Comparison of ENCODE assay signal across 7 mouse cellular contexts in genomic region chr4:64533019-64533418, GRCm38 (mm10).
A peak's percentile ranks its signal among the peaks of the same experiment; 100 is the strongest.
DNase-seq lines count a peak whose midpoint lies in the region; ATAC-seq and TF ChIP-seq lines count a peak whose summit lies in the region.

No protein-coding gene starts in this region.

- H3K36me3 ChIP-seq in intestine, postnatal 0 days (ENCODE audit: control insufficient read depth, insufficient read depth): no peaks in the 10 kb centered on the region
- H3K36me3 ChIP-seq in intestine, embryonic 16.5 days (ENCODE audit: control insufficient read depth, insufficient read depth, low read length): no peaks in the 10 kb centered on the region

- no peaks in the 10 kb centered on the region for H3K27me3 ChIP-seq in intestine, postnatal 0 days (replicated peaks; ENCODE audit: control insufficient read depth, insufficient read depth, low read length)
- no peaks in the 10 kb centered on the region for H3K27me3 ChIP-seq in intestine, embryonic 16.5 days (replicated peaks; ENCODE audit: control insufficient read depth, insufficient read depth, low read length)

- no peaks in the 10 kb centered on the region for H3K4me1 ChIP-seq in intestine, postnatal 0 days (replicated peaks; ENCODE audit: control insufficient read depth, insufficient read depth, low read length)
- no peaks in the 10 kb centered on the region for H3K4me1 ChIP-seq in intestine, embryonic 16.5 days (ENCODE audit: control insufficient read depth, insufficient read depth, low read length)

- 45% methylated on average over 3 of the region's 3 CpGs for WGBS in intestine, postnatal 0 days
- WGBS in intestine, embryonic 16.5 days: 46% methylated on average over 3 of the region's 3 CpGs

- ATAC-seq in intestine, postnatal 0 days: no peak
- no peak for ATAC-seq in intestine, embryonic 16.5 days

- H3K9ac ChIP-seq in intestine, postnatal 0 days (ENCODE audit: low read depth, low read length): no peak overlapping the region
- no peak overlapping the region for H3K9ac ChIP-seq in intestine, embryonic 16.5 days (ENCODE audit: low read depth, low read length)

- no peak overlapping the region for H3K4me2 ChIP-seq in intestine, postnatal 0 days (replicated peaks; ENCODE audit: low read depth)
- H3K4me2 ChIP-seq in intestine, embryonic 16.5 days (ENCODE audit: low read depth, low read length): no peak overlapping the region

- peak; percentile 76 for DNase-seq in 3T3-L1 (ENCODE audit: low read depth, low spot score)
- DNase-seq in Muller cell, postnatal 12 days (ENCODE audit: inconsistent ontology term): peak; percentile 35
- peak; percentile 31 for DNase-seq in fibroblast of lung, adult 2 months (ENCODE audit: low read depth)
- no peak for DNase-seq in thymus, postnatal 25 days
- no peak for DNase-seq in thymus, adult 18-20 months

- H3K4me3 ChIP-seq in intestine, postnatal 0 days (ENCODE audit: low read depth, low read length): no peak overlapping the region
- H3K4me3 ChIP-seq in intestine, embryonic 16.5 days (ENCODE audit: low read length): no peak overlapping the region

- H3K9me3 ChIP-seq in intestine, postnatal 0 days (ENCODE audit: control insufficient read depth): no peaks in the 10 kb centered on the region
- no peaks in the 10 kb centered on the region for H3K9me3 ChIP-seq in intestine, embryonic 16.5 days (ENCODE audit: control insufficient read depth, low read length)

- peak; percentile 64 for TF ChIP-seq CTCF in intestine, postnatal 0 days (IDR thresholded peaks at IDR 0.05; ENCODE audit: low read depth)

- no peak overlapping the region for H3K27ac ChIP-seq in intestine, postnatal 0 days (ENCODE audit: low read depth, low read length)
- no peak overlapping the region for H3K27ac ChIP-seq in intestine, embryonic 16.5 days (ENCODE audit: low read length)

Comparison
In these comparisons a context has a peak if more than half of its experiments do, and no peak if none do; other contexts are left out.
1. DNase-seq: peak in 3T3-L1 (single experiment), Muller cell, postnatal 12 days (single experiment) and fibroblast of lung, adult 2 months (single experiment); none in thymus, postnatal 25 days (single experiment) and thymus, adult 18-20 months (0 of 2).